Mouse (Mus musculus): ENCODE data around the gene Mdm2. TPM values are rescaled to one million over a fixed set of nuclear protein-coding genes. Genes with fewer than 3 reads are reported as not detected.
A peak's percentile ranks its signal among the peaks of the same experiment; 100 is the strongest.
"Not testable (repeated sequence)": the region's sequence is repeated elsewhere in the genome, so short reads cannot be mapped to it uniquely, and the experiment has no call there.

The Mdm2 gene
- polyA plus RNA-seq, 1 experiment from 2014 or later = 14.8 TPM

GRCm38 (mm10) chr10:117738140-117738921, 27.8 kb upstream of the Mdm2 start:
- H3K4me2 ChIP-seq (replicated peaks; ENCODE audit: low read depth) = no peak overlapping the region
- WGBS = 88% methylated on average over 13 of the region's 13 CpGs
- 0 out of 2 replicates have a peak, but pooled peaks cover 3% of the 10 kb centered on the region for H3K36me3 ChIP-seq (ENCODE audit: control insufficient read depth, insufficient read depth, low read length)
- no peak for DNase-seq (ENCODE audit: low spot score)
- no peaks in the 10 kb centered on the region for H3K9me3 ChIP-seq (ENCODE audit: control insufficient read depth, low read length)
- no peak for ATAC-seq (ENCODE audit: low FRiP score, low TSS enrichment)
- no peak overlapping the region; the same call in 1 of the 2 replicates for H3K27ac ChIP-seq (replicated peaks)
- H3K9ac ChIP-seq (ENCODE audit: low read length) = no peak overlapping the region
- TF ChIP-seq CTCF (IDR thresholded peaks at IDR 0.05; ENCODE audit: low read depth) (no peak), EP300 (optimal IDR thresholded peaks at IDR 0.05) (no peak)
- no peaks in the 10 kb centered on the region for H3K27me3 ChIP-seq (ENCODE audit: control insufficient read depth, insufficient read depth, low read length)
- H3K4me1 ChIP-seq (replicated peaks; ENCODE audit: control insufficient read depth, insufficient read depth) = no peaks in the 10 kb centered on the region
- H3K4me3 ChIP-seq (ENCODE audit: low read depth, low read length) = no peak overlapping the region

GRCm38 (mm10) chr10:117737498-117737897, 26.9 kb upstream of the Mdm2 start:
- H3K4me2 ChIP-seq (replicated peaks; ENCODE audit: low read depth); DNase-seq (ENCODE audit: low spot score); H3K9me3 ChIP-seq (ENCODE audit: control insufficient read depth, low read length); H3K27ac ChIP-seq (replicated peaks); H3K4me3 ChIP-seq (ENCODE audit: low read depth, low read length); ATAC-seq (ENCODE audit: low FRiP score, low TSS enrichment); H3K27me3 ChIP-seq (ENCODE audit: control insufficient read depth, insufficient read depth, low read length); H3K4me1 ChIP-seq (replicated peaks; ENCODE audit: control insufficient read depth, insufficient read depth); H3K36me3 ChIP-seq (ENCODE audit: control insufficient read depth, insufficient read depth, low read length); H3K9ac ChIP-seq (ENCODE audit: low read length): not testable (repeated sequence)
- WGBS = 89% methylated on average over 8 of the region's 8 CpGs

- Histone ChIP-seq H3K4me2 (replicated peaks; ENCODE audit: low read depth) (no peak overlapping the region), H3K9me3 (ENCODE audit: control insufficient read depth, low read length) (no peaks in the 10 kb centered on the region), H3K4me3 (ENCODE audit: low read depth, low read length) (no peak overlapping the region), H3K27me3 (ENCODE audit: control insufficient read depth, insufficient read depth, low read length) (no peaks in the 10 kb centered on the region), H3K27ac (replicated peaks) (no peak overlapping the region), H3K36me3 (ENCODE audit: control insufficient read depth, insufficient read depth, low read length) (0 out of 2 replicates have a peak, but pooled peaks cover 3% of the 10 kb centered on the region), H3K9ac (ENCODE audit: low read length) (no peak overlapping the region), H3K4me1 (replicated peaks; ENCODE audit: control insufficient read depth, insufficient read depth) (no peaks in the 10 kb centered on the region)
- TF ChIP-seq EP300 (optimal IDR thresholded peaks at IDR 0.05) (no peak), CTCF (IDR thresholded peaks at IDR 0.05; ENCODE audit: low read depth) (no peak)
- ATAC-seq (ENCODE audit: low FRiP score, low TSS enrichment) = peak; percentile 80
- DNase-seq (ENCODE audit: low spot score) = peak; percentile 61
- WGBS = 67% methylated on average over 4 of the region's 4 CpGs
Observed at GRCm38 (mm10) chr10:117737075-117737474, 26.5 kb upstream of the Mdm2 start.

- Histone ChIP-seq H3K9me3 (ENCODE audit: control insufficient read depth, low read length) (no peaks in the 10 kb centered on the region), H3K9ac (ENCODE audit: low read length) (no peak overlapping the region), H3K27me3 (ENCODE audit: control insufficient read depth, insufficient read depth, low read length) (no peaks in the 10 kb centered on the region), H3K36me3 (ENCODE audit: control insufficient read depth, insufficient read depth, low read length) (0 out of 2 replicates have a peak, but pooled peaks cover 3% of the 10 kb centered on the region), H3K27ac (replicated peaks) (no peak overlapping the region), H3K4me3 (ENCODE audit: low read depth, low read length) (no peak overlapping the region), H3K4me1 (replicated peaks; ENCODE audit: control insufficient read depth, insufficient read depth) (no peaks in the 10 kb centered on the region), H3K4me2 (replicated peaks; ENCODE audit: low read depth) (no peak overlapping the region)
- ATAC-seq (ENCODE audit: low FRiP score, low TSS enrichment) = no peak
- no peak for DNase-seq (ENCODE audit: low spot score)
- TF ChIP-seq EP300 (optimal IDR thresholded peaks at IDR 0.05) (no peak), CTCF (IDR thresholded peaks at IDR 0.05; ENCODE audit: low read depth) (no peak)
- WGBS = 90% methylated on average over 5 of the region's 5 CpGs
Observed at GRCm38 (mm10) chr10:117736573-117736972, 26.0 kb upstream of the Mdm2 start.

- not testable (repeated sequence) for H3K4me3 ChIP-seq (ENCODE audit: low read depth, low read length); ATAC-seq (ENCODE audit: low FRiP score, low TSS enrichment); H3K27ac ChIP-seq (replicated peaks); H3K27me3 ChIP-seq (ENCODE audit: control insufficient read depth, insufficient read depth, low read length); H3K36me3 ChIP-seq (ENCODE audit: control insufficient read depth, insufficient read depth, low read length); H3K9me3 ChIP-seq (ENCODE audit: control insufficient read depth, low read length); DNase-seq (ENCODE audit: low spot score); H3K4me1 ChIP-seq (replicated peaks; ENCODE audit: control insufficient read depth, insufficient read depth); H3K4me2 ChIP-seq (replicated peaks; ENCODE audit: low read depth); H3K9ac ChIP-seq (ENCODE audit: low read length)
- 84% methylated on average over 11 of the region's 12 CpGs for WGBS
Observed at GRCm38 (mm10) chr10:117735396-117735795, 24.8 kb upstream of the Mdm2 start.

GRCm38 (mm10) chr10:117734104-117734852, 23.7 kb upstream of the Mdm2 start:
- not testable (repeated sequence) for H3K9me3 ChIP-seq (ENCODE audit: control insufficient read depth, low read length); H3K4me2 ChIP-seq (replicated peaks; ENCODE audit: low read depth); H3K27me3 ChIP-seq (ENCODE audit: control insufficient read depth, insufficient read depth, low read length); H3K36me3 ChIP-seq (ENCODE audit: control insufficient read depth, insufficient read depth, low read length); H3K9ac ChIP-seq (ENCODE audit: low read length); DNase-seq (ENCODE audit: low spot score); H3K4me1 ChIP-seq (replicated peaks; ENCODE audit: control insufficient read depth, insufficient read depth); ATAC-seq (ENCODE audit: low FRiP score, low TSS enrichment); H3K4me3 ChIP-seq (ENCODE audit: low read depth, low read length); H3K27ac ChIP-seq (replicated peaks)
- WGBS = 59% methylated on average over 9 of the region's 10 CpGs

- ATAC-seq (ENCODE audit: low FRiP score, low TSS enrichment); H3K4me2 ChIP-seq (replicated peaks; ENCODE audit: low read depth); H3K36me3 ChIP-seq (ENCODE audit: control insufficient read depth, insufficient read depth, low read length); H3K4me1 ChIP-seq (replicated peaks; ENCODE audit: control insufficient read depth, insufficient read depth); H3K27me3 ChIP-seq (ENCODE audit: control insufficient read depth, insufficient read depth, low read length); H3K4me3 ChIP-seq (ENCODE audit: low read depth, low read length); H3K27ac ChIP-seq (replicated peaks); H3K9me3 ChIP-seq (ENCODE audit: control insufficient read depth, low read length); H3K9ac ChIP-seq (ENCODE audit: low read length); DNase-seq (ENCODE audit: low spot score): not testable (repeated sequence)
- WGBS = 34% methylated on average over 7 of the region's 8 CpGs
Observed at GRCm38 (mm10) chr10:117733626-117734025, 23.1 kb upstream of the Mdm2 start.

All from stomach, postnatal 0 days (tissue).